Mouse (Mus musculus) small intestine, adult 2 months (tissue): ENCODE results near the gene Acsl6. TPM values are rescaled to one million over a fixed set of nuclear protein-coding genes. Genes with fewer than 3 reads are reported as not detected.
"Not testable (repeated sequence)": the region's sequence is repeated elsewhere in the genome, so short reads cannot be mapped to it uniquely, and the experiment has no call there.

Experiments used
- H3K27ac ChIP-seq: fragments of 200-500 bp; 2 replicates; pipeline ENCODE4 v1.5.1; 2012; ENCODE audit warnings: low read depth, low read length, control low read depth, inconsistent platforms; ENCODE audit not compliant: insufficient read depth
- H3K27me3 ChIP-seq: fragments of 200-500 bp; 2 replicates; pipeline ENCODE4 v1.6.1; 2012; ENCODE audit warnings: mild to moderate bottlenecking, moderate library complexity, low read length, inconsistent platforms; ENCODE audit not compliant: control insufficient read depth, insufficient read depth
- H3K36me3 ChIP-seq: fragments of 200-500 bp; 2 replicates; pipeline ENCODE4 v1.6.1; 2012; ENCODE audit warnings: mild to moderate bottlenecking, low read length, control low read depth, inconsistent platforms; ENCODE audit not compliant: control insufficient read depth, insufficient read depth
- H3K4me1 ChIP-seq: fragments of 200-500 bp; 2 replicates; pipeline ENCODE4 v1.6.1; 2012; ENCODE audit warnings: low read length, inconsistent platforms, mixed read lengths; ENCODE audit not compliant: control insufficient read depth, insufficient read depth, insufficient read length
- H3K4me3 ChIP-seq: fragments of 200-500 bp; 2 replicates; pipeline ENCODE4 v1.5.1; 2012; ENCODE audit warnings: low read depth, mild to moderate bottlenecking, control low read depth, inconsistent platforms, low read length, moderate library complexity
- CTCF ChIP-seq: fragments of 200-500 bp; IDR thresholded peaks from 2 replicates; pipeline ENCODE4 v1.5.1; 2012; ENCODE audit warnings: low read depth, mild to moderate bottlenecking, control low read depth, inconsistent platforms, low read length, moderate library complexity, mixed read lengths; ENCODE audit not compliant: insufficient replicate concordance, insufficient read length; ENCODE audit errors: extremely low read depth
- POLR2A ChIP-seq: fragments of 200-500 bp; IDR thresholded peaks from 2 replicates; pipeline ENCODE4 v1.6.1; 2012; ENCODE audit warnings: low read depth, mild to moderate bottlenecking, control low read depth, inconsistent platforms, low read length, moderate library complexity
- WGBS: fragments of 180-500 bp; shearing (Covaris S2); methylation state at CpG from one replicate; pipeline ENCODE4 v1.1.7; 2018; 5-methylcytosine and 5-hydroxymethylcytosine counted together
- polyA plus RNA-seq: library from polyadenylated mRNA; depleted of rRNA; stranded (reverse); fragments of >200 nt; gene quantifications from 2 replicates; pipeline ENCODE4 v1.2.3, GENCODE M21; 2012; rRNA removed

Acsl6 gene
- polyA plus RNA-seq, 1 experiment: 0.42 TPM

DNA sequence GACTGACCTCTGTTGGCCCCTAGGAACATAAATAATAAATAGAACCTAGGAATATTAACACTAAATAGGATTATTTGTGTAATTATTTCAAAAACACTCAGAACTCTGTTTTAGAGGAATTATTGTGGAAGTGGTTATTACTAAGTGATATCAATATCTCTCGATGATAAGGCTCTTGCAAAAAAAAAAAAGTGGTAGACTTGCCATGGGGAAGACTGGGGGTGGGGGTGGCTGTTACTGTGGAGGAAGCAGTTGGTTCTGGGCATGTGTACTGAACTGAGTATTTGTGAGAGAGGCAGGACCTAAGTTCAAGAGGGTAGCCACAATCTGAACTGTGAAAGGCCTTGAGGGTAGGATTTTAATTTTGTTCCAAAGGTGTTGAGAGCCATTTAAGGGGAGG, 93.1 kb downstream of the Acsl6 start:
- H3K36me3 ChIP-seq: no peaks in the 10 kb centered on the region
- H3K4me1 ChIP-seq: no peaks in the 10 kb centered on the region
- TF ChIP-seq POLR2A: no peak
- no peak for TF ChIP-seq CTCF
- WGBS: 35% methylated on average over 1 of the region's 1 CpGs
- H3K27ac ChIP-seq: no peak overlapping the region
- no peaks in the 10 kb centered on the region for H3K27me3 ChIP-seq
- no peak overlapping the region for H3K4me3 ChIP-seq

DNA sequence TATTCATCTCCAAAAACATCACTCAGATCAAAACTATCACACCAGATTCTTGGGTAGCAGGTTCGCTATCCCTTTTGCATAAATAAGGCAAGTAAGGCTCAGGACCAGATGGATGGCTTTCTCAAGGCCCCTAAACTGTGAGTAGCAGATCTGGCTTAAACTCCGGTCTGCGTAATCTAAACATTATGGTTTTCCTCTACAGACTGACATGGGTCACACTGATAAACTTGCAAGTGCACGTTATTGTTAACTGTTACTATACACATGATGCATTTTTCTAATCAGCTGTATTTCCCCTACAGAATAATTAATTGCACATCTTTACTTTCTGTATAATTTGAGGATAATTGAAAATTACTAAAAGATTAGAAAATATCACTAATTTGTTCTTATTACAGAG, 94.5 kb downstream of the Acsl6 start:
- Histone ChIP-seq H3K4me3 (no peak overlapping the region), H3K4me1 (no peaks in the 10 kb centered on the region), H3K27me3 (no peaks in the 10 kb centered on the region), H3K36me3 (no peaks in the 10 kb centered on the region), H3K27ac (no peak overlapping the region)
- 70% methylated on average over 4 of the region's 4 CpGs for WGBS
- TF ChIP-seq POLR2A (no peak), CTCF (no peak)

DNA sequence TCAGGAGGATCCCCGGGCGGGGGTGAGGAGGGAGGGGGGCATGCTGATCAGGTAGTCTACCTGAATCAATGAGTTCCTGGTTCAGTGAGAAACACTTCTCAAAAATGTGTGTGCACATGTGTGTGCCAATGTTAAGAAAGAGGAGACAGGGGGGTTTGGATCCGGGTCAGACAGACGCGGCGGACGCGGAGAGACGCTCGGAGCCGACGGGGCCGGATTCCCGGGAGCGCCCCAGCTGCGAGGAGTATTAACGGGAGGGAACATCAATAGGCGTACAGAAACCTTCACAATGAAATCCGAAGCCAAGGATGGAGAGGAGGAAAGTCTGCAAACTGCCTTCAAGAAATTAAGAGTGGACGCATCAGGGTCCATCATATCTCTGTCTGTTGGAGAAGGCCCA, 97.2 kb downstream of the Acsl6 start:
- not testable (repeated sequence) for H3K4me1 ChIP-seq, H3K4me3 ChIP-seq, H3K27ac ChIP-seq, H3K27me3 ChIP-seq, H3K36me3 ChIP-seq
- WGBS: 95% methylated on average over 20 of the region's 20 CpGs

DNA sequence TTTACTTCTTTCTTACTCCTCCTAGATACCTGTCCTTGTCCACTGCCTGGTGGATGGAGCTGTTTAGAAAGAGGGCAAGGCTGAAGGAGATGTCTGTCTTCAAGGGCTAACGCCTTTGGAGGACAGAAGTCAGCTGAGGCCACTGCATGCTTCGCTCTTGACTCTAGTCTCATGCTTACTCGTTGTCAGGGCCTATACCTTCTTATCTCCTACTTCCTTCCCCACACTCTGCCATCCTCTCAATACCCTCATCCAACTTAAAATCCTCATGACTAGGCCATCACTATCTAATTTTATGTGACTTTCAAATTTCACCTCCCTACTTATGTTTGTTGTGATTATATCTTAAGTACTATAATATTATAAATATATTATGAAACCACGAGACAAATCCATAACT, 101.3 kb downstream of the Acsl6 start:
- TF ChIP-seq CTCF (no peak), POLR2A (no peak)
- Histone ChIP-seq H3K36me3 (no peaks in the 10 kb centered on the region), H3K4me3 (no peak overlapping the region), H3K4me1 (no peaks in the 10 kb centered on the region), H3K27me3 (no peaks in the 10 kb centered on the region), H3K27ac (no peak overlapping the region)
- 72% methylated on average over 4 of the region's 4 CpGs for WGBS

DNA sequence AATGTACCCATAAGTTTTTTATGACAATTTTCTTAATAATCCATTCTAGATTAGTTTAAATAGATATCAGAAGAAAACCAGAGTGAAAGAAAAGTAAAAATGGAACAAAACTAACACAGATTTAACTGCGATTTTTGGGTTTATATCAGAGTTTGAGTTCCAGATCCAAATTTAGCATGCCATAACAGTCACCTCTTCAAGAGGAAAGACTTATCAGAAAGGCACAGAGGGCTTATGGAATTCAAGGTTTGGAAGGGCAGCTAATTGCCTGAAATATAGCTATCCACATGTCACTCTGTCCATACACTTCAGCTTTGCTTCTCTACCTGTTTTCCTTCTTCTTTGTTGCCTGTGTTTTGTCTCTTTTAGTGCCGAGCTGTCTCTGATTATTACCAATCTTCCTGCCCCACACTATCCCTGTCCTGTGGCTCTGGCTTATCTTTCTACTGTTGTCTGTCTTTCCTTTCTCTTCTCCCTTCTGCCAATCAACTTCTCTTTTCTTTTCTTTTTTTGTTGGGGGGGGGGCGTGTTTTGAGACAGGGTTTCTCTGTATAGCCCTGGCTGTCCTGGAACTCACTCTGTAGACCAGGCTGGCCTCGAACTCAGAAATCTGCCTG, 103.4 kb downstream of the Acsl6 start:
- TF ChIP-seq POLR2A: no peak
- no peak for TF ChIP-seq CTCF
- H3K27ac ChIP-seq: no peak overlapping the region
- 72% methylated on average over 4 of the region's 4 CpGs for WGBS
- no peak overlapping the region for H3K4me3 ChIP-seq
- H3K36me3 ChIP-seq: no peaks in the 10 kb centered on the region
- H3K4me1 ChIP-seq: no peaks in the 10 kb centered on the region
- H3K27me3 ChIP-seq: no peaks in the 10 kb centered on the region; the same call in 1 of the 2 replicates

DNA sequence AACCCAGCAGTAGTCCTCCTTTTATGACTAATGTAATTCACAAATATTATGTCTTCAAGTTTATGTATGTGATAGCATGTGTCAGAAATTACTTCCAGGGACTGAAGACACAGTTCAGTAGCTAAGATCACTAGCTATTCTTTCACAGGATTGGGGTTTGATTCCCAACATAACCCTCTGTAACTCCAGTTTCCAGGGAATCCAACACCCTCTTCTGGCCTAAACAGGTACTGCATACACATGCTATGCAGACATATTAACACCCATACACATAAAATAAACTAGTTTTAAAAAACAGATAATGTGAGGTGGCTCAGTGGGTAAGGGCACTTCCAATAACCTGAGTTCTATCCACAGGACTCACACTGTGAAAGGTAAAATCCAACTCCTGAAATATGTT, 107.0 kb downstream of the Acsl6 start:
- H3K4me1 ChIP-seq: no peaks in the 10 kb centered on the region
- H3K4me3 ChIP-seq: no peak overlapping the region
- TF ChIP-seq CTCF: no peak
- no peak for TF ChIP-seq POLR2A
- no peak overlapping the region for H3K27ac ChIP-seq
- H3K36me3 ChIP-seq: no peaks in the 10 kb centered on the region
- no peaks in the 10 kb centered on the region; the same call in 1 of the 2 replicates for H3K27me3 ChIP-seq

DNA sequence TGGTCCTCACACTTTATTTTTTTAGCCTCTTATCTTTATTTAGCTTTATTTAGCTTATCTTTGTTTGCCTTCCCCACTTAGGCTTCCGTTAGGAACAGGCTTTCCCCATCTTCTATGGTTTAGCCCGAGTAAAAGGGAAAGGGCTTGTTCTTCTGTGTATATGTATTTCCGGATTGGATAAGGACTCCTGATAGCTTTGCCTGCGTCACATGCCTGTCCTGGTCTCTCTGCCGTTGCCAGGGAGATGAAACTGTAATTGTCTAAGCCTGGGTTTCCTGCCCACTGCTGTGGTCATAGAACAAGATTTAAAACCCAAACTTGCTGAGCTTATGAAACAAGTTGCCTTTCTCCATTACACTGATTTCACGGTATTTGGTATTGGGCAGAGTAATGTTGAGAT, 109.4 kb downstream of the Acsl6 start:
- WGBS: 4% methylated on average over 6 of the region's 6 CpGs
- no peaks in the 10 kb centered on the region for H3K4me1 ChIP-seq
- H3K4me3 ChIP-seq: no peak overlapping the region
- H3K27me3 ChIP-seq: no peaks in the 10 kb centered on the region; the same call in 1 of the 2 replicates
- no peak for TF ChIP-seq CTCF
- TF ChIP-seq POLR2A: no peak
- H3K36me3 ChIP-seq: no peaks in the 10 kb centered on the region
- H3K27ac ChIP-seq: no peak overlapping the region

Other genes starting within 250 kb of the Acsl6 start
- 15.6 and 16.6 TPM in 2 replicates for gene Pdlim4, start 234.8 kb upstream of the Acsl6 start, polyA plus RNA-seq
- gene P4ha2, start 203.7 kb upstream of the Acsl6 start, polyA plus RNA-seq: 1.5 and 1.8 TPM in 2 replicates
- gene Csf2, start 54.1 kb upstream of the Acsl6 start, polyA plus RNA-seq: 0.13 and 0.22 TPM in 2 replicates
- not detected in 2 replicates for gene Il3, start 36.5 kb upstream of the Acsl6 start, polyA plus RNA-seq
- not detected in 2 replicates for gene Meikin, start 66.9 kb downstream of the Acsl6 start, polyA plus RNA-seq
- 0.74 and 1.9 TPM in 2 replicates for gene Fnip1, start 134.4 kb downstream of the Acsl6 start, polyA plus RNA-seq
- 8.6 and 11.4 TPM in 2 replicates for gene Rapgef6, start 219.0 kb downstream of the Acsl6 start, polyA plus RNA-seq